Mouse (Mus musculus) hindbrain, embryonic 10.5 days (tissue): ENCODE measurements around the gene Gpatch2l. TPM values are rescaled to one million over a fixed set of nuclear protein-coding genes. Genes with fewer than 3 reads are reported as not detected.

Source experiments
- DNase-seq: peaks from one replicate; pipeline ENCODE4 v3.0.0-alpha.2; 2017; ENCODE audit warnings: low spot score
- H3K27ac ChIP-seq: fragments of 300-500 bp; sonication (generic); 2 replicates; pipeline ENCODE4 v1.5.1; 2016; ENCODE audit warnings: mild to moderate bottlenecking, moderate library complexity
- H3K27me3 ChIP-seq: fragments of 300-500 bp; sonication (generic); 2 replicates; pipeline ENCODE4 v1.6.1; 2016; ENCODE audit warnings: mild to moderate bottlenecking; ENCODE audit not compliant: poor library complexity, insufficient read depth, severe bottlenecking
- H3K36me3 ChIP-seq: fragments of 300-500 bp; sonication (generic); 2 replicates; pipeline ENCODE4 v1.6.1; 2016; ENCODE audit warnings: mild to moderate bottlenecking, moderate library complexity
- H3K4me1 ChIP-seq: fragments of 300-500 bp; sonication (generic); replicated peaks from 2 replicates; pipeline ENCODE4 v1.6.1; 2016; ENCODE audit warnings: mild to moderate bottlenecking
- H3K4me3 ChIP-seq: fragments of 300-500 bp; sonication (generic); 2 replicates; pipeline ENCODE4 v1.5.1; 2016; ENCODE audit warnings: mild to moderate bottlenecking, moderate library complexity
- H3K9me3 ChIP-seq: fragments of 300-500 bp; sonication (generic); 2 replicates; pipeline ENCODE4 v1.6.1; 2016; ENCODE audit warnings: mild to moderate bottlenecking, moderate library complexity
- WGBS: fragments of 180-500 bp; shearing (Covaris S2); methylation state at CpG from one replicate; pipeline ENCODE4 v1.1.7; 2016; 5-methylcytosine and 5-hydroxymethylcytosine counted together
- polyA plus RNA-seq: library from polyadenylated mRNA; unstranded; fragments of >200 nt; fragmentation: Nextera tagmentation; extraction: Ambion mirVana; gene quantifications from 2 replicates; pipeline ENCODE4 v1.2.1, GENCODE M21; 2016

Gpatch2l gene
- polyA plus RNA-seq, 1 experiment from 2014 or later: 17.7 TPM

- no peaks in the 10 kb centered on the region for H3K27me3 ChIP-seq
- no peak for DNase-seq
- H3K36me3 ChIP-seq: peaks cover 4% of the 10 kb centered on the region
- WGBS: 85% methylated on average over 2 of the region's 2 CpGs
- no peaks in the 10 kb centered on the region for H3K9me3 ChIP-seq
- H3K4me1 ChIP-seq: peaks cover 20% of the 10 kb centered on the region
- no peak overlapping the region for H3K27ac ChIP-seq
- no peak overlapping the region for H3K4me3 ChIP-seq
These were observed 2.9 kb upstream of the Gpatch2l start for GRCm38 (mm10) chr12:86238736-86239135.

DNA sequence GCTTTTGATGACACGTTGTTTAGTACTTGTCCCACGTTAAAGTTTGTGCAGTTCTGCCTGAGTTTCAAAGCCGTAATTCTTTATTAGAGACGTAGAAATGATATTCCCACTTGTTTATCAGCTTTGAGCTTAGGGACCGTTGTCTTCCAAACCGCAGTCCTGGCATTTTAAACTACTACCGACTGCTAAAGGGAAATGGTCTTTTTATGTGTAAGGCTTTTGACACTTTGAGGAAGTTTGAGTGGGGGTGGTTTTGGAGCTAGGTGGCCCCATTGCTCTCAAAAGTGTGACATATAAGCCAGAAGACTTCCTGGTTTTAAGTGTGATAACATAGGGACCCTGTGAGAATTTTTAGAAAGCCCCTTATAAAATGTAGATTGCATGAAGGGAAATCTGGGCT lies 905 bp downstream of the Gpatch2l start:
- no peak for DNase-seq
- Histone ChIP-seq H3K27ac (peak overlapping the region; percentile 93), H3K9me3 (no peaks in the 10 kb centered on the region), H3K27me3 (no peaks in the 10 kb centered on the region), H3K4me1 (peaks cover 35% of the 10 kb centered on the region), H3K36me3 (peaks cover 31% of the 10 kb centered on the region), H3K4me3 (peak overlapping the region; percentile 94)
- WGBS: 37% methylated on average over 7 of the region's 7 CpGs

DNA sequence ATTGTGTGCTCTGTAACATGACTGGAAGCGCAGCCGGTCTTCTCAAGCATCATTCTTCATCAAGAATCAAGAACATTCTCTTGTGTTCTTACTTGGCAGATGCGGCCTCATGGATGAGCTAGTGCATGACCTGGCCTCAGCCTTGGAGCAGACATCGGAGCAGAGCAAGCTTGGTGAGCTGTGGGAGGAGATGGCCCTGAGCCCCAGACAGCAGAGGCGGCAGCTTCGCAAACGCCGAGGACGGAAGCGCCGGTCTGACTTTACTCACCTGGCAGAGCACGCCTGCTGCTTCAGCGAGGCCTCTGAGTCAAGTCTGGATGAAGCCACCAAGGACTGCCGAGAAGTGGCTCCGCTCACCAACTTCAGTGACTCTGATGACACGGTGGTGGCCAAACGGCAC lies 2.3 kb downstream of the Gpatch2l start:
- H3K4me1 ChIP-seq: peaks cover 35% of the 10 kb centered on the region
- H3K9me3 ChIP-seq: no peaks in the 10 kb centered on the region
- H3K4me3 ChIP-seq: no peak overlapping the region
- no peaks in the 10 kb centered on the region for H3K27me3 ChIP-seq
- 95% methylated on average over 17 of the region's 17 CpGs for WGBS
- no peak overlapping the region for H3K27ac ChIP-seq
- peaks cover 32% of the 10 kb centered on the region for H3K36me3 ChIP-seq
- DNase-seq: no peak

GRCm38 (mm10) chr12:86250183-86250582 lies 8.5 kb downstream of the Gpatch2l start:
- H3K9me3 ChIP-seq: no peaks in the 10 kb centered on the region
- peaks cover 28% of the 10 kb centered on the region for H3K36me3 ChIP-seq
- H3K4me1 ChIP-seq: peaks cover 7% of the 10 kb centered on the region
- DNase-seq: no peak
- no peak overlapping the region for H3K27ac ChIP-seq
- 89% methylated on average over 4 of the region's 4 CpGs for WGBS
- no peaks in the 10 kb centered on the region for H3K27me3 ChIP-seq
- H3K4me3 ChIP-seq: no peak overlapping the region

DNA sequence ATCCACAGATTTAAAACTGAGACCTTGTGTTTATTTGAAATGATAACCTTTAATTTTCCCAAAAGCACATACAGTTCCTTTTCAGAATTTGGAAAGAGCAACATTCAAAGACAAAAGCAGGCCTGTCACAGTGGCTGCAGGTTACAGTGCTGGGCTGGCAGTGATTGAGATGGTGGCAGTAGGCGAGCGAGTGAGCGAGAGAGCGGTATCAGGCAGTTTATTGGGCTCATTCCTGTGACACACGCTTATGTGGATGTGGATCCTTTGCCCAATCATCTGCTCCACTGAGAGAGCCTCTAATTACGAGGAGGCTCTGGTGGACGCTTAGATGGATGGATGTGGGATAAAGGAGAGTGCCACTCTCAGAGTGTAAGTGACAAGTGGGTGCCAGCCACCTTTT lies 13.3 kb downstream of the Gpatch2l start:
- H3K36me3 ChIP-seq: peaks cover 46% of the 10 kb centered on the region
- no peaks in the 10 kb centered on the region for H3K4me1 ChIP-seq
- no peaks in the 10 kb centered on the region for H3K27me3 ChIP-seq
- WGBS: 91% methylated on average over 7 of the region's 7 CpGs
- no peak overlapping the region for H3K27ac ChIP-seq
- H3K9me3 ChIP-seq: no peaks in the 10 kb centered on the region
- DNase-seq: no peak
- H3K4me3 ChIP-seq: no peak overlapping the region

DNA sequence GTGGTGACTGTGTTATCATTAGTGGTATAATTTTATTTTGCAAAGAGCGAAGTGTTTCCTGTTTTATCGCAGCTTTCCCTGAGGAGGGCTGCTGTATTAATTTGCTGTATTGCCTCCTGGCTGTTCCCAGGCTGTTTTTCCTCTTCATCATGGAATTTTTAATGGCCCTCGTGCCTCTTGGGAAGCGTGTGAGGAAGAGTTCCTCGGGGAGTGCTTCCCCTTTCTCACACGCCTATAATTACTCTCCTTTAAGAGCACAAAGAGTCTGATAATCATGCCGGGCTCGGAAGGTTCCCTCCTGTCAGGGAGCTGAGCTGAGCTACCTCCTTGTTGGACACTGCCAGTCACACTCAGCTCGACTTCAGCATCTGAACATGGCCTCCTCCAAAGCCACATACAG lies 30.0 kb downstream of the Gpatch2l start:
- peaks cover 86% of the 10 kb centered on the region for H3K36me3 ChIP-seq
- H3K4me1 ChIP-seq: peaks cover 7% of the 10 kb centered on the region; the same call in 1 of the 2 replicates
- no peaks in the 10 kb centered on the region for H3K27me3 ChIP-seq
- no peak overlapping the region for H3K27ac ChIP-seq
- DNase-seq: no peak
- WGBS: 72% methylated on average over 9 of the region's 9 CpGs
- no peak overlapping the region for H3K4me3 ChIP-seq
- H3K9me3 ChIP-seq: no peaks in the 10 kb centered on the region

- H3K9me3 ChIP-seq: no peaks in the 10 kb centered on the region
- peaks cover 84% of the 10 kb centered on the region for H3K36me3 ChIP-seq
- DNase-seq: no peak
- WGBS: 79% methylated on average over 2 of the region's 2 CpGs
- H3K4me3 ChIP-seq: no peak overlapping the region
- peaks cover 14% of the 10 kb centered on the region for H3K4me1 ChIP-seq
- no peaks in the 10 kb centered on the region for H3K27me3 ChIP-seq
- H3K27ac ChIP-seq: no peak overlapping the region
These were observed 32.6 kb downstream of the Gpatch2l start for GRCm38 (mm10) chr12:86274246-86274645.

DNA sequence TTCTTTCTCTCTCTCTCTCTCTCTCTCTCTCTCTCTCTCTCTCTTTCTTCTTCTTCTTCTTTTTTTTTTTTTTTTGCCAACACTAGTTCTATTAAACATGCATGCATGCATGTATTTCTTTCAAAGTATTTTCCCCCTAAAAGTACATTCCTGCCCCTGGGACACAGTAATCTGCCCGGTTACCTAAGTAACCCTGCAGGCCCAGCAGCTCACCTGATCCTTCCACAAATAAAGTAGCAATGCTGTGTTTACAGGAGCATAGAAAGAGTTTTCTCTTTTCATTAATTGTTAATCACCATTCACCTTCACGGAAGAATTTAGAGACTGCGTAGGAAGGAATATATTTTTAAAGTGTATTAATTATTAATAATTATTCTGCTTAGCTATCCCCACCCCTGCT lies 34.1 kb downstream of the Gpatch2l start:
- Histone ChIP-seq H3K4me3 (no peak overlapping the region), H3K4me1 (peaks cover 14% of the 10 kb centered on the region), H3K27me3 (no peaks in the 10 kb centered on the region), H3K36me3 (peaks cover 70% of the 10 kb centered on the region), H3K9me3 (no peaks in the 10 kb centered on the region), H3K27ac (no peak overlapping the region)
- WGBS: 89% methylated on average over 3 of the region's 3 CpGs
- DNase-seq: no peak

DNA sequence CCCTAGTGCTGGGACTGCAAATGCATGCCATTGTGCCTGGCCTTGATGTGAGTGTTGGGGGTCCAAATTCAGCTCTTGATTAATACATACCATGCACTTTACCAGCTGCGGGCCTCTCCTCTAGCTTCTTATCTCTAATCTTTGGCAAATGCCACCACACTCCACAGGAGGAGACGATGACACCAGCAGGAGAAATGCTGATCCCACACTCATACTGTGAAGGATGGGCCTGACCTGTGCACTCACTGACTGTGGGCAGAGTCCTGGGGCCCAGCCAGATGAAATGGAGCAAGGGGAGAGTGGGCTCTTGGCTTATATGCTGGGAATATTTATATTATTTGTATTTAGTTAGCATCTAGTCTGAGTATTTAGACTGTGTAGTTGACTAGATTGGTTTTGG lies 34.8 kb downstream of the Gpatch2l start:
- H3K27me3 ChIP-seq: no peaks in the 10 kb centered on the region
- peaks cover 14% of the 10 kb centered on the region for H3K4me1 ChIP-seq
- DNase-seq: no peak
- H3K27ac ChIP-seq: 0 out of 2 replicates have a peak overlapping the region, but pooled peaks have one; percentile 41
- H3K36me3 ChIP-seq: peaks cover 67% of the 10 kb centered on the region
- no peak overlapping the region for H3K4me3 ChIP-seq
- H3K9me3 ChIP-seq: no peaks in the 10 kb centered on the region
- 76% methylated on average over 2 of the region's 2 CpGs for WGBS

- Histone ChIP-seq H3K4me1 (peaks cover 14% of the 10 kb centered on the region), H3K36me3 (peaks cover 66% of the 10 kb centered on the region), H3K27me3 (no peaks in the 10 kb centered on the region), H3K4me3 (no peak overlapping the region), H3K9me3 (no peaks in the 10 kb centered on the region), H3K27ac (peak overlapping the region; percentile 41; the same call in 1 of the 2 replicates)
- DNase-seq: no peak
- 43% methylated on average over 5 of the region's 5 CpGs for WGBS
These were observed 35.2 kb downstream of the Gpatch2l start for GRCm38 (mm10) chr12:86276895-86277294.

GRCm38 (mm10) chr12:86280000-86280399 lies 38.3 kb downstream of the Gpatch2l start:
- Histone ChIP-seq H3K4me1 (peaks cover 14% of the 10 kb centered on the region), H3K9me3 (no peaks in the 10 kb centered on the region), H3K4me3 (no peak overlapping the region), H3K27me3 (no peaks in the 10 kb centered on the region), H3K36me3 (peaks cover 65% of the 10 kb centered on the region), H3K27ac (no peak overlapping the region)
- DNase-seq: no peak
- 79% methylated on average over 10 of the region's 10 CpGs for WGBS

DNA sequence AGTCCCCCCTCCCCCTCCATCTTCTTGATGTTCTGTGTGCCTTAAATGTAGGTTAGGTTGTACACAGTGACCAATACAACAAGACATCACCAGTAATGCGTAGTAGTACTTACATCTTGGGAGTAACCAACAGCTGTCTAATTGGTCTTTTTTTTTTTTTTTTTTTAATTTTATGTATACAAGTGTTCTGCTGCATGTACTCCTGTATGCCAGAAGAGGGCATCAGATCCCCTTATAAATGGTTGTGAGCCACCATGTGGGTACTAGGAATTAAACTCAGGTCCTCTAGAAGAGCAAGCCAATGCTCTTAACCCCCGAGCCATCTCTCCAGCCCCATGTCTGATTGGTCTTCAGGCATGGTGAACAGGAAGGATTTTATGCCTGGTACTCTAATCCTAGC lies 44.0 kb downstream of the Gpatch2l start:
- Histone ChIP-seq H3K9me3 (no peaks in the 10 kb centered on the region), H3K36me3 (peaks cover 87% of the 10 kb centered on the region), H3K27me3 (no peaks in the 10 kb centered on the region), H3K4me3 (no peak overlapping the region), H3K27ac (no peak overlapping the region), H3K4me1 (no peaks in the 10 kb centered on the region)
- no peak for DNase-seq
- 92% methylated on average over 2 of the region's 2 CpGs for WGBS

DNA sequence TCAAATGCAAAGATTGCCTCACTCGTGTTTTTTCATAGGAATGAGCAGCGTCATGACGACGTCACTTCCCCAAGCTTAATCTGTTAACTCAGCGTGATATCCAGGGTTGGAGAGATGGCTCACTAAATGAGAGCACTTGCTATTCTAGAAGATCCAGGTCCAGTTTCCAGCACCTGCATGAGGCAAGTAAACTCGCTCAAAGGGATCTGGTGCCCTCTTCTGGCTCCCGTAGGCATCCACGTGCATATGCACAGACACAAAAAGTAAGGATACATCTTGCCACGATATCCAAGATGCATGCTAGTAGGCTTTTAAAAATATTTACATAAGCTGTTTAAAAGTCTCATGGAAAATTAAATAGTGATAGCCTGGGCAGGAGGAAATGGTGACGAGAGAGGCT lies 55.8 kb downstream of the Gpatch2l start:
- no peak for DNase-seq
- WGBS: 79% methylated on average over 10 of the region's 10 CpGs
- no peaks in the 10 kb centered on the region for H3K4me1 ChIP-seq

GRCm38 (mm10) chr12:86302973-86303372 lies 61.3 kb downstream of the Gpatch2l start:
- Histone ChIP-seq H3K4me1 (peaks cover 8% of the 10 kb centered on the region; the same call in 1 of the 2 replicates), H3K27me3 (no peaks in the 10 kb centered on the region), H3K9me3 (no peaks in the 10 kb centered on the region), H3K4me3 (no peak overlapping the region), H3K36me3 (no peaks in the 10 kb centered on the region), H3K27ac (no peak overlapping the region)
- no peak for DNase-seq
- WGBS: 90% methylated on average over 10 of the region's 10 CpGs

More for the DNA sequence above, 55.8 kb downstream of the Gpatch2l start:
- Histone ChIP-seq H3K9me3 (no peaks in the 10 kb centered on the region), H3K4me3 (no peak overlapping the region), H3K27ac (no peak overlapping the region), H3K36me3 (no peaks in the 10 kb centered on the region), H3K27me3 (no peaks in the 10 kb centered on the region)
